Mouse (Mus musculus) inflammation-experienced regulatory T-cells, adult 6 months (primary cell): Measurements from ENCODE around the gene Kif11. TPM values are rescaled to one million over a fixed set of nuclear protein-coding genes. Genes with fewer than 3 reads are reported as not detected.

Source experiments
- ATAC-seq: one replicate; pipeline ENCODE4 v1.8.0; 2017
- polyA plus RNA-seq, 3 experiments: library from polyadenylated mRNA; unstranded; fragments of 100-300 nt; shearing (Covaris generic); gene quantifications; one replicate each; pipeline ENCODE4 v1.2.1; 2017

The Kif11 gene
- polyA plus RNA-seq, 3 experiments from 2014 or later = 2.5 to 67.9 (median 6.3) TPM

- no peak for ATAC-seq
These were observed 73.0 kb downstream of the Kif11 start for GRCm38 (mm10) chr19:37449246-37449645.

DNA sequence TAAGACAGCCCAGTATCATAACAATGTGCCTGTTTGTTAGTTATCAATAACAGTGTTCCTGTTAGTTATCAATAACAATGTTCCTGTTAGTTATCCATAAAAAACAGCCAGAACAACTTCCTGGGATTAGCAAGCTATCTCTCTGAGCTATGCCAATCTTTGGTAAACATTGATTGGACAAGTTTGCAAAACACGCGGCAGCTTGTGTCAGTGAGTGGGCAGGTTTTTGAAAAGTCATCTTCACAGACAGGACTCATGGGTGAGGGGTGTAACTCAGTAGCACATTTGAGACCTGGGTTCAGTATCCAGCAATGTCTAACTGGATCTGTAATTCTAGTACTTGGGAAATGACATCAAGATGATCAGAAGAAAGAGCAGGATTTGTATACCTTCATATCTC lies 79.3 kb downstream of the Kif11 start:
- no peak for ATAC-seq

GRCm38 (mm10) chr19:37455961-37456360 lies 79.8 kb downstream of the Kif11 start:
- no peak for ATAC-seq

DNA sequence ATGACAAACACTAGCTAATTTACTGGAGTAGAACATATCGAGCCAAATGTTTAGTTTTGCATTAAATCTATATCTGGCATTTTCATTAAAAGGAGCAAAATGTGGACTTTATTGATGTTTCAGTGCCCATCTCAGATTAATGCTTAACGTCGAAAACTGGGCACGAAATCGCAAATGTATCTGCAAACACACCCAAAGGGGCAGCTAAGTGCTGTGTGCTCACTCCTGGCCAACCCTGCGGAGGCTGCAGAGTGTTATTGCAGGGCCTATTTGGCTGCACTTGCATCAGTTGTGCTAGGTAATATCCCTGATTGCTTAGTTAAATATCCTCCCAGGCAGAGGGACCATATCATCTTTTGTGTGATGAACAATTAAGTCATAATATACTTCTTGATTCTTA lies 81.8 kb downstream of the Kif11 start:
- no peak for ATAC-seq

- no peak for ATAC-seq
These were observed 90.2 kb downstream of the Kif11 start for GRCm38 (mm10) chr19:37466403-37466802.

GRCm38 (mm10) chr19:37466978-37467377 lies 90.8 kb downstream of the Kif11 start:
- ATAC-seq = no peak

DNA sequence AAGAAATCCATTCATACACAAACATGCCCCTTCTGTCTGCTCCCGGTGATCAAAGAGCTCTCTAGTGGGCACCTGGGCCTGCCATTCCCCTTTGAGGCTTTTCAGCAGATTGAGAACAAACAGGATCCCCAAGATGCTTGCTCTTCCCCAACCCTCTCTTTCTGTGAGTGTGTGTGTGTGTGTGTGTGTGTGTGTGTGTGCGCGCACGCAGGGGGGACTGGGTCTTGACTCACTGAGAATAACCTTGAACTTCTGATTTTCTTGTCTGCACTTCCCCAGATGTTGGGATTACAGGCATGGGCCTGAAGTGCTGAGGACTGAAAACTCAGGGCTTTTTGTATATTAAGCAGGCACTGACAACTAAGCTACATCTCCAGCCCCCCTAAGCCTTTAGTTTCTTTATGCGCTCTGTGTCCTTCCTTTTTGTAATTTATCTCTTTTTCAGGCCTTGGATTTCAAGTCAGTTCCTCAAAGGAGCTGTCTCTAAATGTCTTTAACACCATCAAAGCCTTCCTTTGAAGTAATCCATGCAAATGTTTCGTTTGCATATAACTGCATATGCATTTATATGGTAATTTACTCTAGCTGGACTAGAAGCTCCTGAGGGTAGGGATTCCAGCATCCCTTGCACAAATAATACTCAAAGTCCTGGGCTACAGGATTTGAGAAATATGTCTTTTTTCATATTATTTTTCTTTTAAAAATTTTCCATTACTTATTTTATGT lies 92.8 kb downstream of the Kif11 start:
- no peak for ATAC-seq

Other genes with a start within 250 kb of the Kif11 start
- gene March5, start 168.9 kb upstream of the Kif11 start, polyA plus RNA-seq = 10 to 100 TPM in 2 of 3 experiments, 1 to 10 TPM in 1; 8.4 to 14.5 (median 11.3) TPM
- not detected for gene Cpeb3, start 167.8 kb upstream of the Kif11 start, polyA plus RNA-seq
- 10 to 100 TPM; 57.4 to 92.1 (median 62.0) TPM for gene Ide, start 38.6 kb upstream of the Kif11 start, polyA plus RNA-seq
- 1 to 10 TPM in 1 of 3 experiments, under 1 TPM in 1, not detected in 1; 0.31 to 1.8 TPM for gene Hhex, start 58.4 kb downstream of the Kif11 start, polyA plus RNA-seq
- 10 to 100 TPM; 33.8 to 49.4 (median 36.4) TPM for gene Exoc6, start 174.0 kb downstream of the Kif11 start, polyA plus RNA-seq